In genomic region chr14:77524303-77524702, GRCm38 (mm10) we compare ENCODE assay signal across 15 mouse cellular contexts.
DNase-seq lines count a peak whose midpoint lies in the region; ATAC-seq lines count a peak whose summit lies in the region.
"Had no signal": no experiment of that assay in that cellular context is flagged by ENCODE, and none has a peak within 500 bp of the region (broad histone marks: within the 10 kb centered on the region; RNA-seq: fewer than 3 reads in every experiment).

No protein-coding gene starts in this region.

- no peak overlapping the region for H3K4me3 ChIP-seq in liver, embryonic 12.5 days
- H3K4me3 ChIP-seq: liver, embryonic 15.5 days; midbrain, embryonic 10.5 days had no signal

- no peaks in the 10 kb centered on the region for H3K27me3 ChIP-seq in liver, embryonic 12.5 days (replicated peaks)
- H3K27me3 ChIP-seq: liver, embryonic 15.5 days had no signal

- H3K9me3 ChIP-seq in liver, embryonic 12.5 days (replicated peaks), result no peaks in the 10 kb centered on the region
- H3K9me3 ChIP-seq: liver, embryonic 15.5 days; midbrain, embryonic 10.5 days had no signal

- DNase-seq in heart, adult 9 months (ENCODE audit: low spot score in 2 of 2), result peak; percentile 6 to 11
- no peak for DNase-seq in heart, postnatal 10 days
- DNase-seq in thymus, postnatal 14 days, result peak; percentile 10
- DNase-seq in thymus, postnatal 0 days (ENCODE audit: low spot score), result no peak
- DNase-seq in lung, postnatal 36 days, result peak; percentile 58
- DNase-seq in MN1 (ENCODE audit: low spot score), result no peak
- no peak for DNase-seq in ovary, postnatal 14 days (ENCODE audit: low spot score)
- DNase-seq: cerebellum, adult 18-20 months; kidney, postnatal 10 days; spleen, adult 18-20 months had no signal

- H3K27ac ChIP-seq in liver, embryonic 12.5 days, result no peak overlapping the region
- H3K27ac ChIP-seq: hindbrain, postnatal 0 days; liver, embryonic 15.5 days; midbrain, embryonic 10.5 days had no signal

- H3K4me1 ChIP-seq in liver, embryonic 12.5 days, result no peaks in the 10 kb centered on the region
- H3K4me1 ChIP-seq: liver, embryonic 15.5 days; midbrain, embryonic 10.5 days had no signal

- intact Hi-C loops in heart, postnatal 10 days (cut with DNase I), result no loop called here

- no peak overlapping the region for H3K9ac ChIP-seq in liver, embryonic 12.5 days
- H3K9ac ChIP-seq: liver, embryonic 15.5 days had no signal

- H3K36me3 ChIP-seq in liver, embryonic 12.5 days, result no peaks in the 10 kb centered on the region
- H3K36me3 ChIP-seq: liver, embryonic 15.5 days; midbrain, embryonic 10.5 days had no signal

- no peak overlapping the region for H3K4me2 ChIP-seq in liver, embryonic 12.5 days
- H3K4me2 ChIP-seq: liver, embryonic 15.5 days had no signal

- no peak for ATAC-seq in liver, embryonic 12.5 days
- ATAC-seq: forebrain, embryonic 16.5 days; hindbrain, postnatal 0 days had no signal

- WGBS in liver, embryonic 12.5 days (ENCODE audit: insufficient replicate concordance), result 27% methylated on average over 4 of the region's 4 CpGs

Comparison
In these comparisons a context has a peak if more than half of its experiments do, and no peak if none do; other contexts are left out.
1. DNase-seq: peak in heart, adult 9 months (2 of 2), thymus, postnatal 14 days (single experiment) and lung, postnatal 36 days (single experiment); none in heart, postnatal 10 days (0 of 2), thymus, postnatal 0 days (single experiment), MN1 (single experiment) and ovary, postnatal 14 days (single experiment).